Mouse (Mus musculus) right cerebral cortex, postnatal 4 days (tissue): ENCODE measurements around the gene Gstp3.

Experiments used
- DNase-seq: peaks from one replicate; pipeline ENCODE4 v3.0.0-alpha.2; 2022

Gene Gstp3

DNA sequence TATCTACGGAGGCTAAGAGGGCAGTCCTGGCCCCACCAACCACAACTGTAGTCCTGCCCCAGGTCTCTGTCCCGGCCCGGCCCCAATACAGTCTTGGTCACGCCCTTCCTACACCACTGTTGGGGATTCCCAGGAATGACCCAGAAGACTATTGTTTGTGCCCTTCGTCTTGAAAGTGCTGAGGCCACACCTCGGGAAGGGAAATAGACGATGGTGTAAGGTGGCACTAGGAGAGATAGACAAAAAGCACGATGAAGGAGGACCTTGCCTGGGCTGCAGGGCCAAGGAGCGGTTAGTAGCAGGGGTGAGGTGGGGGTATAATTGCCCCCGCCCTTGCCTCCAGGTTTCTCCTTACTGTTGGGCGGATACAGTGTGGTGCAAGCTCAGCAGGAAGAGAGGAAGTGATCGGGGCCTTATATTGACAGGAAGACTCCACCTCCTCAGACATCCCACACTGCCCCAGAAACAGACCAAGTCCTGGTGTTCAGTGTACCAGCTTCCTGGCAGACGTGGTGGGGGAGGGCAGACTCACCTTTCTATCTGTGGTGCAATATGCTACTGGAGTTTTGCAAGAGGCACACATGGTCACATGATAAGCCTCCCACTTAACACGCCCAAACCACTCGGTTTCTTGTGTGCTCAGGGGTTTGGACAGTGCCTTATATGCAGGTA lies at the start of gene Gstp3:
Gstp3 (minus strand) TSS at position 501 of the 672 bp plus-strand sequence.
- DNase-seq: no peak

DNA sequence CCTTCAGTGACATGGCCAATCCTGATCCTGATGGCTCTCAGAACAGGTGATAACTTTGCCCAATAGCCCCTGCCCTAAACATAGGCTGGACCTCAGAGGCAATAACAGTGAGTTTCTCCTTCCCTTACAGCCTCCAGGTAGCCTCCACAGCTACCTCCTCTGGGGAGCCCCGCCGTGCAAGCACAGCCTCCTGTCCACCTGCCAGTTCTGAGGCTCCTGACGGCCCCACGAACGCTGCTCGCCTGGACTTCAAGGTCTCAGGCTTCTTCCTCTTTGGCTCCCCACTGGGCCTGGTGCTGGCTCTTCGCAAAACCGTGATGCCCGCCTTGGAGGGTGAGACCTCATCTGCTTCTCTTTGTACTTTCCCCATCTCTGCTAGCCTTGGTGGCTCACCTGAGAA lies 49.2 kb upstream of the Gstp3 start:
- DNase-seq: no peak

DNA sequence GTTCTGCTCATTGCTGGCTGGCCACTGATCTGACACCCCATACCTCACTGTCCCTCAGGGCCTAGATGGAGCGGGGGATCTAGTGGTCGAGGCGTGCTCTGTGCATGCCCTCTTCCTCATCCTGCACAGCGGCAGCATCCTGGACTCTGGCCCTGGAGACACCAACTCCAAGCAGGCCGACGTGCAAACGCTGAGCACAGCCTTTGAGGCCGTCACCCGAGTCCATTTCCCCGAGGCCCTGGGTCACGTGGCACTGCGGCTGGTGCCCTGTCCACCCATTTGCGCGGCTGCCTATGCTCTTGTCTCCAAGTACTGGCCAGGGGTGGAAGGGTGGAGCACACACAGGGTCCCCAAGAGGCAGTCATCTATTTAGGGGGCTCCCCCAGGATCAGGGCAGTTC lies 47.3 kb upstream of the Gstp3 start:
- DNase-seq: no peak

DNA sequence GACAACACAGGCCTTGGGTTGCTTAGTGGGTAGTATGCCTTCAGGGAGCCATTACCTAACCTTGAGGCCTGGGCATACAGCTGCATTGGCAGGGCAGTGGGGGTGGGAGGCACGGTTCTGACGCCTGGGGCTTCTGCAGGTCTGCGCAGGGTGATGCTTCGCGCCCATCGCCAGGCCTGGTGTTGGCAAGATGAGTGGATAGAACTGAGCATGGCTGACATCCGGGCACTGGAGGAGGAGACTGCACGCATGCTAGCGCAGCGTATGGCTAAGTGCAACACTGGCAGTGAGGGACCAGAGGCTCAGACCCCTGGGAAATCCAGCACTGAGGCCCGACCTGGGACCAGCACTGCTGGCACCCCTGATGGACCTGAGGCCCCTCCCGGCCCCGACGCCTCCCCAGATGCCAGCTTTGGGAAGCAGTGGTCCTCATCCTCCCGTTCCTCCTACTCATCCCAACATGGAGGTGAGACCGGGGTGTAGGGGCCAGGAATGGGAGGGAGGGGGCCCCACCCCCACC lies 45.4 kb upstream of the Gstp3 start:
- DNase-seq: no peak

DNA sequence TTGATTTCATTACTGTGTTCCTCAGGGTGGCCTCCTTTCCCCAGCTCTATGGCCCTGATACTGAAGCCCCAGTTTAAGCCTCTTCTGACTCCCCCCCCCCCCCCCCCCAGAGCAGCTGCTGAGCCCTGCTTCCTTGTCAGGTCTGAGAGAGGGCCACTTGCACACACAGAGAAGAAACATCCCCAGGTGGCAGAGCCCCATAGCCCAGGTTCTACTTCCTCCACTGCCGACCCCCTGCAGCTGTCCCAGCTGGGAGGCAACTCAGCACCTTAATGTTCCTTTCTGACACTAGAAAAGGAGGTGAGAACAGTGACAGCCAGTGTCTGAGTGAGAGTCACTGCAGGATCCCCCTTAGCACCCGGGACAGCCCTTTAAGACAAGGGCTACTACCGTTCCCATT lies 44.4 kb upstream of the Gstp3 start:
- no peak for DNase-seq

DNA sequence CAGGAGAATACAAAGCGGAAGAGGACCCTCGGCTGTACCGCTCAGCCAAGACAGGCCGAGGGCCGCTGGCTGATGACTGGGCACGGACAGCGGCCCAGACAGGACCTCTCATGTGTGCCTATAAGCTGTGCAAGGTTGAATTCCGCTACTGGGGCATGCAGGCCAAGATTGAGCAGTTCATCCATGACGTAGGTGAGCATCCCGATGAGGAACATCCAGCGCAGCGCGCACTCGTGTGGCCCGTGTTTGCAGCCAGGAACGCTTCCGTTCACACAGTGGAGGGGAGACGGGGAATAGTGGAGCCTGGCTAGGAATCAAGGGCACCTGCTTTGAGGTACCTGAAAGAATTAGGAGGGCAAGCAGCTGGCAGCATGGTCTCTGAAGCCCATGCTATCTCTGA lies 43.9 kb upstream of the Gstp3 start:
- no peak for DNase-seq

DNA sequence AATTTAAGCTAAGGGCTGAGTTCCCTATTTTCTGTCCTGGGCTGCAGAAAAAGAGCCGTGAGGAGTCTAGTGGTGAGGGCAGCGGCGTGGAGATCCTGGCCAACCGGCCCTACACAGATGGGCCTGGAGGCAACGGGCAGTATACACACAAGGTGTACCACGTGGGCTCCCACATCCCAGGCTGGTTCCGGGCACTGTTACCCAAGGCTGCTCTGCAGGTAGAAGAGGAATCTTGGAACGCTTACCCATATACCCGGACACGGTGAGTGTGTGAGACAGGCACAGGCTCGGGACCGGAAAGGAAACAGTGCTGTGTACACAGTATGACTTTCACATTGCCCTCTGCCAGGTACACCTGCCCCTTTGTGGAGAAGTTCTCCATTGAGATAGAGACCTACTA lies 43.3 kb upstream of the Gstp3 start:
- DNase-seq: no peak

DNA sequence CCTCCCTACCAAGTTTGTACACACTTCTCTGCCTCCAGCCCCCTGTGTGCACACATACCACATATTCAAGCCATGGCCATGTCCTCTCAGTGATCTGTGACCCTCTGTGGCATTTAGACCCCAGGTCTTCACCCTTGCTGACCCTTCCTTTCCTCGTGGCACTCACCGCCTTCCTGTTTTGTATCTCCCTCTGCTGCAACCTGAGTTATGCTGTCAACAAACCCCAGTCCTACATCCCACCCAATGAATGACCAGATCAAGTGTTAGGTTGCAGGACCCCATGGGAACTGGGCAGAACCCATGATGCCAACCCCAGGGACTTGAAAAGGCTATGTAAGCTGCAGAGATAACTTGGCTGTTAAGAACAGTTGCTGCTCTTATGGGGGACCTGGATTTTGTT lies 42.7 kb upstream of the Gstp3 start:
- DNase-seq: no peak

DNA sequence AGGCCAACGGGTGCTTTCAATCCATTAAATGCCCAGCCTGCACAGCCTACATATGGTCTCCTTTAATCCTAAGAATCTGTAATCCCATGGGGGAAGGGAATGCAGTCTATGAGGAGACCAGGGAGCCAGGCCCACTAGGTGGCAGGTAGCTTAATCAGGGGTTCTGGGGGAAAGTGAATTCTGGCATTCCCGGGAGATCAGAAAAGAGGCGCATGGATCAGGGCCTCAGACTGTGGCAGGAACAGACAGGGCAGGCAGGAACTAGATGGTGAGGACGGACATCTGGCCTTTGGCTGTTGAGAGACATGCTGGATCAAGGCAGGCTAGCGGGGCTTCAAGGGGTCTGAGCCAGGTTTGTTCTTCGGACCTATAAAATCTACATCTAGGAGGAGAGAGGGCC lies 42.1 kb upstream of the Gstp3 start:
- no peak for DNase-seq

DNA sequence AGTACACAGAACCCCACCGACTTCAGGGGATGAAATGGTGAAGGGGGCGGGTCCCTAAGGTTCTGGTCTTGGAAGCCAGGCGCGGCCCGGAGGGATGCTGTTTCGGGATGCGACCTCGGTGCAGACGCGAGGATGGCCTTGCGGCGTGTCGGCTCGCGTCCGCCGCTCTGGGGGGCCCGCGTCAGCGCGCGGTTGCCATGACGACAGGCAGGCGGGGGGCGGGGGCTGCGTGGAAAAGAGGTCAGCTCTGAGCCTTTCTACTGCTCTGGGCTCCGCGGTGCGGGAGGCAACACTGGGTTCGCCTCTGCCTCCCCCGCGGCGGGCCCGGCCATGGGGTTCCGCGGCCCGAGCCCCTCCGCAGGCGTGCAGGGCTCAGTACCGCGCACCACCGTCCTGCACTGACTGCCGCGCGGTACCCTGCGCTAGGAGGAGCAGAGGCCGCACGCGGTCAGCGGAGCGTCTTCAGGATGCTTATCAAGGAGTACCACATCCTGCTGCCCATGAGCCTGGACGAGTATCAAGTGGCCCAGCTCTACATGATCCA lies 41.4 kb upstream of the Gstp3 start:
- peak; percentile 80 for DNase-seq

DNA sequence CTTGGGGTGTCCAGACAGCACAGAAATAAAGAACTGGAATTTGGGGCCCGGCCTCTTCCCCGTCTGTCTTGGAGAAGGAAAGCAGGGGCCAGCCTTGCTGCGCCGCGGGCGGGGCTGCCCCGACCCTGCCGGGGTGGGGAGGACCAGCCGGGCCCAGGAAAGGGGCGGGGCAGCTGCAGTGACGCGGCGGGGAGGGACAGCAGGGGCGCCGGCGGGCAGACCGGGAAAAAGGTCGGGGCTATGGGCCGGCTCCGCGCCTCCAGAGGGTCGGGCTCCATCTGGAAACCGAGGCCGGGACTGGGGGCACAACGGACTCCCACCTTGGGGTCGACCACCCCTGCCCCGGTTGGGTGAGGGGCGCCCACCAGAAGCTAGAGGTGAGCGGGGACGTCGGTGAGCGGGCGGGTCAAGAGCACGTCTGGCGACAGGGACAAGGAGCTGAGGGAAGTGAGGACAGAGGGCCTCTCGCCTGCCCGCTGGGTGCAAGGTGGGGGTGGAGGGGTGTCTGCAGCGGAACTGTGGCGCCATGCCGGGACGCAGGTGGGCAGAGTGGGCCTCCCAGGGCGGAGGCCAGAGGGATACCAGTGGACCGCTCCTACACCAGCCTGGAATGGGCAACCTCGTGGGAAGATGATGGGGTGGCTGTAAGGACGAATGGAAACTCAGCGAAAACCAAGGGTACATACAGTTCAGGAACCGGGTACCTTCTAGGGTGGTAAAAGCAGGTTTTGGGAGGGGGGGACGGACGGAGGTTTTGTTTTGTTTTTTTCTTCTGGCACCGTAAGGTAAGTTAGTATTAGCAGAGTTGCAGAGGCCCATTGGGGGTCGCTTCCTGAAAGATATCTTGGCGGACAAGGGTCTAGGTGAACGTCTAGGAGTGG lies 40.7 kb upstream of the Gstp3 start, which contains the start of gene Pitpnm1:
Pitpnm1 (plus strand) TSS at position 162 of the 881 bp plus-strand sequence.
- peak; percentile 48 for DNase-seq

DNA sequence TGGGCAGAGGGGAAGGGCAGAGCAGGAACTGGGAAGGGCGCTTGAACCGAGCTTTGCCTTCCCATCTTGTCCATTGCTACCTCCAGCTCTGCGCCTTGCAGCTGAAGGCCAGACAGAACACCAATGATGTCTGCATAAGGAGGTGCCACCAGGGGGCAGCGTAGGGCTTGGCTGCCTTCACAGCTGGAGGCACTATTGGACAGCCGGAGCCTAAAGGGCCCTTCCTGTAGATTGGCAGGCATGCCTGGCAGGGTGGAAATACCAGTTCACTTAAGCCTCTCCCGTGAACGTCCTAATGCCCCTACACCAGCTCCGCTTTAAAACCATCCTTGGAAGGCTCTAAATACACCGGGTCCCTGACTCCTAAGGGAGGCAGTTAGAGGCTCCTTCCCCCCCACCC lies 39.7 kb upstream of the Gstp3 start:
- peak; percentile 88 for DNase-seq

DNA sequence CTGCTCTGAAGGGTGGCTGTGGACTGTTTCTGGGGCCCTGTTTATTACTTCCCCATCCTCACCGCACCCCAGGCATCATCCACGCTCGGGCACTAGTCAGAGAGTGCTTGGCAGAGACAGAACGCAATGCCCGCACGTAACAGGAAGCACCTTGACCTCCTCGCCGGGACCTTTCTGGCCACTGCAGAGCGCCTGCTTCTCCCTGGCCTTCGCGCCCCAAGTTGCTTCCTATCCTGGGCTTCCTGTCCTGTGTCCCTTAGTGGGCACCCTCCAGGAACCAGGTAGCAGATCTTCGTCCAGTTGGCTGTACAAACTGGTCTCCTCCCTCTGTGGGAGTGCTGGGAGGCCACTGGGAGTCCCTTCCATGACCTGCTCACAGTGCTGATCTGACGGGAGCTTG lies 39.1 kb upstream of the Gstp3 start:
- no peak for DNase-seq

DNA sequence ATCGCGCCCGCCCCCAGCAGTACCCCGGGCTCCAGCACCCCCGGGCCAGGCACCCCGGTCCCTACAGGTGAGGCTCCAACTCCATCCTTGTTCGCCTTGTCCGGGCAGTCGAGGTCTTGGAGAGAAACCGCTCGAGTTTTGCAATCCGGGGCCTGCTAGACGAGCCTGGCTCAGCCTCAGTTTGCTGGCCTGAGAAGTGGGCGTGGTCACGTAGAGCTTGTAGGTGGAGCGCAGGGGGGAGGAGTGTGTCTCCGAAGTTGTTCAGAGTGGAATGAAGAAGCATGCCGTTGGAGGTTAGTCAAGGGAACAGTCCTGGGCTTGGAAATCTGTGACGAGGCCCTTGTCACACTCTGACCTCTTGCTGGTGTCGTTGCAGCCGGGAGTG lies 38.1 kb upstream of the Gstp3 start:
- DNase-seq: no peak

DNA sequence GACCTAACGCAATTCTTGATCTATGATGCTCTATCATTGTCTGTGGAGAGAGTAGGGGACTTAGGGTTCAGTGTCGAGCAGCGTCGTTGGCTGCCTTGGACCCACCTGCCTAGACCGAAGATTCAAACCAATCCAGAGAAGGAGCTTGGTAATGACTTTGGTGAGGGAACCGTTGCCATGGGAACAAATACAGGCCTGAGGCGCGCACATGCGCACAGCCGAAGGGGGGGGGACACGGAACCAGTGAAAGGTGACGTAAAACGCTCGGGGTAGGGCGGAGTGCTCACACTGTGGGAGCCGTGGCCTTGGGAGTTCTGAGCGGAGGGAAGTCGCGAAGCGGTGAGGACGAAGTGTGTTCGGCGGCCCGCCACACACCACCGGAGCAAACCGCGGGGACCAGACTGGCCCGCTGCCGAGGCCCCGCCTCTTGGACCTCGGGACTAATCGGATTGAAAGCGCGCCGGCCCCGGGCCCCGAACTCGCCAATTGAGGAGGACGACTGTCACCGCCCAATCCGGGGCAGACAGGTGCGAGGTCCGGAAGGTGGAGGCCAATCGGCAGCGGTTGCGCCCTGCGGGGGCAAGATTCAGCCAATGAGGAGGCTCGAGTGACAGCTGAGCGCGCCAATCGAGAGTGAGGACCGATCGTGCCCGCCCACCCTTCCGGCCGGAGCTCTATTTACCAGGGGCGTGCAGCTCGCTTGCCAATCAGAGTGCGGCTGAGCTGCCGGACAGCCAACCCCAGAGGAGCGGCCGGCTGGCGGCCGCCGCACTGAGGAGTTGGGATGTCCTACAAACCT lies 37.5 kb upstream of the Gstp3 start, which contains the start of gene Cdk2ap2:
Cdk2ap2 (plus strand) TSS at position 541 of the 799 bp plus-strand sequence.
- DNase-seq: peak; percentile 99

DNA sequence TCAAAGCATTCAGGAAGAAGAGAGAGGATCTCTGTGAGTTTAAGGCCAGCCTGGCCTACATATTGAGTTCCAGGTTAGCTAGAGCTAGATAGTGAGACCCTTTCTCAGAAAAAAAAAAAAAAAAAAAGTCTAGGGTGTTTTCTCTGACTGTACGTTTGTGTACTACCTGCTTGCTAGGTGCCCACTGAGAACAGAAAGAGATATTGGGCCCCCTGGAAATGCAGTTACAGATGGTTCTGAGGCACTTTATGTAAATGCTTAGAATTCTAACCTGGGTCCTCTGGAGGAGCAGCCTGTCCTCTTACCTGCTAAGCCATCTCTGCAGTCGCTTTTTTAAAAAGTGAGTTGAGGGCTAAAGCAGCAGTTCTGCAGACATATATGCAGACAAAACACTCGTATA lies 36.4 kb upstream of the Gstp3 start:
- DNase-seq: no peak

DNA sequence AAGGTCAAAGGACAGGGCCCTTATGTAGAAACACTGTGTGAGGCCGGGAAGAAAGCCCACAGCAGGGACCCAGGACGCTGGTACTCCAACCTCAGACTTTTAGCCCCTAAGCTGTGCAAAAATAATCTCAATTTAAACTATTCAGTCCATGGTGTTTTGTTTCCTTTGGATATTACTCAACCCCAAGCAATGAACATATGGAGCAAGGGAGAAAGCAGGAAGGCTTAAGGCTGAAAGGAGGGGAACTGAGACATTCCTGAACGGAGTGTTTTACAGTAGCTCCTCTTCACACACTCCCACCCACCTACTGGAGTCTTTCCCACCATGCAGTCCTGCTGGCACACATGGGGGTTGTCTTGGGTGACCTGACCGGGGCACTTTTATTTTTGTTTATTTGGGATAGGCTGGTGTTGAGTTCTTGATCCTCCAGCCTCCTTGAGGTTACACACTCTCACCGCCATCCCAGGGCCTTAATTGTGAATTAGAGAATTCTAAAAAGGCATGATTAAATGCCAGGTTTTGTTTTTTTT lies 35.5 kb upstream of the Gstp3 start:
- DNase-seq: no peak

DNA sequence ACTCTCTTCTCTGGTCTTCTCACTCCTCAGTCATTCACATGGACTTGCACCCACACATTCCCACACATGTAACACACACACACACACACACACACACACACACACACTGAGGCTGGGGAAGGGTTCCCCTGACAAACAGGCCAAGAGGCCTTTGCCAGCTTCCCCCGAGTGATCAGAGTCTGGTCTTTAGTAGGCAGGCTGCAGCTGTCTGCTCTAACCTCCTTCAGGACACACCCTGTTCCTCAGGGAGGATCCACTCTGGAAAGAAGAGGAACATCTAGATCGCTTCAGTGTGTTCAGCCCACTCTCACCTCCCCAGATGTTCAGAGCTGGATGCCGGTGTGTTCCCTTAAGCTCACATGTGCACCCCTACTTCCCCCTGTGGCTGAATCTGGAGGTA lies 35.0 kb upstream of the Gstp3 start:
- DNase-seq: no peak

DNA sequence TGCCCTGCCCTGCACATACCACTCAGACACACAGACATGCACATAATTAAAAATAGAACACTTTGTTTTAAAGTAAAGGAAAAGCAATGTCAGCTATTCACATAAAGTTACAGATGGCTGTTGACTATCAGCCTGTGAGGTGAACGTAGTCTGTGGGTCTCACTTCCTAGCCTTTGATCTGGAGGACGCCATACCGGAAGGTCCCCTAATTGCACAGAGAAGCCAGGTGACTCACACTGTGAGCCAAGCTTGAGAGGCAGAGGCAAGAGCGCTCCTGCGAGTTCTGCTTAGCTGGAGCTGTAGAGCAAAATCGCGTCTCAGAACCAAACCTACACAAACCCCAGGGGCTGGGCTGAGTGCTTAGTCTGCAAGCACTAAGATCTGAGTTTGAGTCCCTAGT lies 34.4 kb upstream of the Gstp3 start:
- no peak for DNase-seq

DNA sequence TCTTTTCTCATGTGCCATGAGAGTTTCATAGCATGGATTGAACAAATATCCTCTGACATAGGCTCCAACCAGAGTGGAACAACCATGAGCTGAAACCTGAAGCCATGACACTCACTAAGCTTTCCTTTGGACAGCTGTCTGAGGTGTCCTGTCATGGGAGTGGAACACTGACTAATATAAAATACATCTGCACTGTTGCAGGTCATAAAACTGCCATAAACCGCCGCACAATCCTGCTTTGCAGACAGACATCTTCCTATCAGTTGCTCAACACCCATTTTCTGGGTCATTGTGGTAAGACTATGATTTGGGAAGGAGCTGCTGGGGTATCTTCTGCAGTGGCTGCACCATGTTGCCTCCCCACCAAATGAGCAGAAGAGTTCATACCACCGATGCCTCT lies 33.4 kb upstream of the Gstp3 start:
- no peak for DNase-seq

DNA sequence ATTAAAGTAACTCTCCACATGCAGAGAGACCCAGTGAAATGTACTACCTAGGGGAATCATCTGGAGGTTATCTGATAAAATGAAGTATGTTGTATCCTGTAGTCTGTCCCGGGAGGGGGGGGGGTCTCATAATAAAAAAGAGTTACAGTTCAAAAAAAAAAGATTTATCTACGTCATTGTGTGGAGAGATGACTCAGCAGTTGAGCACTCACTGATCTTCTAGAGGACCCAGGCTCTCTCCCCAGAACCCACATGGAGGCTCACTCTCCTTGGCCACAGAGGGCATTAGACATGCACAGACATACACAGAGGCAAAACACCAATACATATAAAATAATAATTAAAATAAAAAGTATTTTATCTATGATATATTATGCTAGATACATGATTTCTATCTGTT lies 32.0 kb upstream of the Gstp3 start:
- DNase-seq: no peak

DNA sequence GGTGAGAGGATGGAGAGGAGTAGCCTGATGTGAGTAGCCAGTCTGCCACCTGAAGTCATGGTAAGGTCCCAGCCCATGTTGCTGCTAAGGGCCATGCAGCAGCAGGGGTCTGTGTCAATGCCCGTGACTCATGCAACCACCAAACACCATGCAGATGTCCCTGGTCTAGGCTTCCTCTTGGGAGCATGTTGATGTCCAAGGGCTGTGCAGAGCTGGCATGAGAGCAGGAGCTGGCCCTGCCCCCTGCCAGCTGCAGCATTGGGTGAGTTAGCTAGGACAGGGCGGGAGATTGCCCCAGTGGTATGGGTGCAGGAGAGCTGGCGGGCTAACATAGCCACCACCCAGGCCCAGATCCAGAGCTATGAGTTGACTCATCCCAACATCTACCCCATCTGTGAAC lies 31.1 kb upstream of the Gstp3 start:
- no peak for DNase-seq

DNA sequence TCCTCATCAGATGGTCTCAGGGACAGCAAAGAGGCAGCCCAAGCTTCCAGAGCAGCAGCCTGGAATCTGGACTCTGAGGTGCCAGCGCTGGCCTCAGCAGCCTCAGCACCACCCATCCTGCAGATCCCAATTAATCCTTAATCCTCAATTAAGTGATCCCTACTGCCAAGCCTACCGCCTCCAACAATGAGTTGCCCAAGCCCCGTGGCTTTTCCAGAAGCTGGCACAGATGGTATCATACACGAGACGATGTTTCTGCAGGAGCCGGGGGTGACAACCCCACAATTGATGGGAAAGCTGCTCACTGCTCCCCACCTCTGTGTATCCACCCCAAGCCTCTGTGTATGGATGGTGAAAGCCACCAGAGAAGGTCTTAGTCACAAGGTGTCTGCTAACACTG lies 29.8 kb upstream of the Gstp3 start:
- no peak for DNase-seq
